In genomic region chr11:101247521-101248030, GRCm38 (mm10) we compare ENCODE assay signal across 9 mouse cellular contexts. TPM values are rescaled to one million over a fixed set of nuclear protein-coding genes. Genes with fewer than 3 reads are reported as not detected.
A peak's percentile ranks its signal among the peaks of the same experiment; 100 is the strongest.
DNase-seq lines count a peak whose midpoint lies in the region; ATAC-seq lines count a peak whose summit lies in the region.
"Had no signal": no experiment of that assay in that cellular context is flagged by ENCODE, and none has a peak within 500 bp of the region (broad histone marks: within the 10 kb centered on the region; RNA-seq: fewer than 3 reads in every experiment).

No protein-coding gene starts in this region.

- peak overlapping the region; percentile 68 for H3K4me3 ChIP-seq in heart, embryonic 16.5 days (ENCODE audit: low read length)
- H3K4me3 ChIP-seq in kidney, embryonic 14.5 days (ENCODE audit: low read length) = peak overlapping the region; percentile 74
- peak overlapping the region; percentile 75; the same call in 1 of the 2 replicates for H3K4me3 ChIP-seq in midbrain, embryonic 16.5 days (ENCODE audit: low read depth, low read length)
- H3K4me3 ChIP-seq: erythroblast, embryonic 14.5 days had no signal

- peak overlapping the region; percentile 84 for H3K9ac ChIP-seq in heart, embryonic 16.5 days (ENCODE audit: low read length)
- peak overlapping the region; percentile 84; the same call in 1 of the 2 replicates for H3K9ac ChIP-seq in kidney, embryonic 14.5 days (ENCODE audit: low read depth, low read length)
- H3K9ac ChIP-seq in midbrain, embryonic 16.5 days (ENCODE audit: low read depth, low read length) = 0 out of 2 replicates have a peak overlapping the region, but pooled peaks have one; percentile 14

- 69% methylated on average over 6 of the region's 6 CpGs for WGBS in heart, embryonic 16.5 days
- WGBS in kidney, embryonic 14.5 days = 81% methylated on average over 6 of the region's 6 CpGs
- 84% methylated on average over 6 of the region's 6 CpGs for WGBS in midbrain, embryonic 16.5 days

- H3K9me3 ChIP-seq in heart, embryonic 16.5 days (replicated peaks; ENCODE audit: control insufficient read depth, low read length) = no peaks in the 10 kb centered on the region
- H3K9me3 ChIP-seq in kidney, embryonic 14.5 days (ENCODE audit: control insufficient read depth, low read length) = no peaks in the 10 kb centered on the region
- H3K9me3 ChIP-seq in midbrain, embryonic 16.5 days (replicated peaks; ENCODE audit: control insufficient read depth, low read length, poor library complexity, severe bottlenecking) = no peaks in the 10 kb centered on the region

- no peaks in the 10 kb centered on the region for H3K36me3 ChIP-seq in heart, embryonic 16.5 days (ENCODE audit: control insufficient read depth, insufficient read depth)
- H3K36me3 ChIP-seq in kidney, embryonic 14.5 days (ENCODE audit: control insufficient read depth, insufficient read depth, low read length) = no peaks in the 10 kb centered on the region
- no peaks in the 10 kb centered on the region for H3K36me3 ChIP-seq in midbrain, embryonic 16.5 days (ENCODE audit: control insufficient read depth, insufficient read depth, low read length)

- H3K27me3 ChIP-seq in heart, embryonic 16.5 days (ENCODE audit: control insufficient read depth, insufficient read depth, low read length) = peaks cover 30% of the 10 kb centered on the region
- no peaks in the 10 kb centered on the region for H3K27me3 ChIP-seq in kidney, embryonic 14.5 days (ENCODE audit: control insufficient read depth, insufficient read depth, low read length)
- H3K27me3 ChIP-seq in midbrain, embryonic 16.5 days (ENCODE audit: control insufficient read depth, insufficient read depth, low read depth, low read length) = peaks cover 26% of the 10 kb centered on the region

- peak overlapping the region; percentile 90 for H3K4me2 ChIP-seq in heart, embryonic 16.5 days (ENCODE audit: low read depth, low read length)
- peak overlapping the region; percentile 93 for H3K4me2 ChIP-seq in kidney, embryonic 14.5 days (replicated peaks; ENCODE audit: low read depth, low read length)
- peak overlapping the region; percentile 94; the same call in 1 of the 2 replicates for H3K4me2 ChIP-seq in midbrain, embryonic 16.5 days (ENCODE audit: low read length)

- peak; percentile 70 for DNase-seq in kidney, adult 11 months
- no peak for DNase-seq in kidney, postnatal 10 days
- no peak for DNase-seq in cerebellum, adult 11-12 months
- no peak for DNase-seq in thymus, postnatal 25 days

- ATAC-seq in heart, embryonic 16.5 days (replicated peaks; ENCODE audit: extremely low read depth, insufficient read depth, low FRiP score) = no peak
- ATAC-seq in kidney, embryonic 14.5 days (ENCODE audit: low FRiP score, low TSS enrichment) = no peak
- ATAC-seq in midbrain, embryonic 16.5 days = no peak
- ATAC-seq in megakaryocyte, adult 5-6 weeks (ENCODE audit: poor library complexity, severe bottlenecking) = no peak

- peak overlapping the region; percentile 79 for H3K27ac ChIP-seq in heart, embryonic 16.5 days (ENCODE audit: low read length)
- peak overlapping the region; percentile 90 for H3K27ac ChIP-seq in kidney, embryonic 14.5 days (ENCODE audit: low read depth, low read length)
- no peak overlapping the region for H3K27ac ChIP-seq in midbrain, embryonic 16.5 days (ENCODE audit: low read length)

- H3K4me1 ChIP-seq in heart, embryonic 16.5 days (ENCODE audit: control insufficient read depth, insufficient read depth, low read length) = peaks cover 5% of the 10 kb centered on the region
- H3K4me1 ChIP-seq in kidney, embryonic 14.5 days (ENCODE audit: control insufficient read depth, insufficient read depth, low read length) = peaks cover 26% of the 10 kb centered on the region
- H3K4me1 ChIP-seq in midbrain, embryonic 16.5 days (ENCODE audit: control insufficient read depth, insufficient read depth, low read length) = peaks cover 7% of the 10 kb centered on the region

RNA-seq across cellular contexts. Expression of gene Ramp2, which starts 1.7 kb away (rescaled TPM):
- 203 and 204 TPM in 2 replicates for polyA plus RNA-seq in heart, embryonic 16.5 days (2015; fragmentation: Nextera tagmentation; extraction: Ambion mirVana)
- 248 and 275 TPM in 2 replicates for polyA plus RNA-seq in kidney, embryonic 14.5 days (2014; fragmentation: Nextera tagmentation; extraction: Ambion mirVana)
- 79.5 and 83.8 TPM in 2 replicates for polyA plus RNA-seq in midbrain, embryonic 16.5 days (2015; fragmentation: Nextera tagmentation; extraction: Ambion mirVana)
- not detected in 2 replicates for total RNA-seq in megakaryocyte, adult 5-6 weeks (2015)
- not detected in 2 replicates for total RNA-seq in megakaryocyte, adult 5-6 weeks (2017)

RNA-seq across cellular contexts. Expression of gene Vps25, which starts 5.9 kb away (rescaled TPM):
- polyA plus RNA-seq in heart, embryonic 16.5 days (2015; fragmentation: Nextera tagmentation; extraction: Ambion mirVana) = 105 and 107 TPM in 2 replicates
- polyA plus RNA-seq in kidney, embryonic 14.5 days (2014; fragmentation: Nextera tagmentation; extraction: Ambion mirVana) = 154 and 160 TPM in 2 replicates
- 115 and 119 TPM in 2 replicates for polyA plus RNA-seq in midbrain, embryonic 16.5 days (2015; fragmentation: Nextera tagmentation; extraction: Ambion mirVana)
- total RNA-seq in megakaryocyte, adult 5-6 weeks (2015) = 169 and 184 TPM in 2 replicates
- total RNA-seq in megakaryocyte, adult 5-6 weeks (2017) = 54.6 and 55.7 TPM in 2 replicates

RNA-seq across cellular contexts. Expression of gene Wnk4, which starts 12.8 kb away (rescaled TPM):
- polyA plus RNA-seq in heart, embryonic 16.5 days (2015; fragmentation: Nextera tagmentation; extraction: Ambion mirVana) = 6.8 and 7.3 TPM in 2 replicates
- 18.9 and 28.1 TPM in 2 replicates for polyA plus RNA-seq in kidney, embryonic 14.5 days (2014; fragmentation: Nextera tagmentation; extraction: Ambion mirVana)
- 6.4 and 7.4 TPM in 2 replicates for polyA plus RNA-seq in midbrain, embryonic 16.5 days (2015; fragmentation: Nextera tagmentation; extraction: Ambion mirVana)
- total RNA-seq in megakaryocyte, adult 5-6 weeks (2015) = 0.27 TPM in 1 of 2 replicates, not detected in the other
- total RNA-seq in megakaryocyte, adult 5-6 weeks (2017) = 0.15 TPM in 1 of 2 replicates, not detected in the other

RNA-seq across cellular contexts. Expression of gene Ezh1, which starts 21.3 kb away (rescaled TPM):
- polyA plus RNA-seq in heart, embryonic 16.5 days (2015; fragmentation: Nextera tagmentation; extraction: Ambion mirVana) = 14.7 and 17.1 TPM in 2 replicates
- 18.2 and 27.4 TPM in 2 replicates for polyA plus RNA-seq in kidney, embryonic 14.5 days (2014; fragmentation: Nextera tagmentation; extraction: Ambion mirVana)
- 30.8 and 34.4 TPM in 2 replicates for polyA plus RNA-seq in midbrain, embryonic 16.5 days (2015; fragmentation: Nextera tagmentation; extraction: Ambion mirVana)
- 20.0 and 20.8 TPM in 2 replicates for total RNA-seq in megakaryocyte, adult 5-6 weeks (2015)
- total RNA-seq in megakaryocyte, adult 5-6 weeks (2017) = 20.0 and 20.1 TPM in 2 replicates

RNA-seq across cellular contexts. Expression of gene Cntd1, which starts 31.2 kb away (rescaled TPM):
- polyA plus RNA-seq in heart, embryonic 16.5 days (2015; fragmentation: Nextera tagmentation; extraction: Ambion mirVana) = 0.87 and 0.91 TPM in 2 replicates
- 1.2 and 1.7 TPM in 2 replicates for polyA plus RNA-seq in kidney, embryonic 14.5 days (2014; fragmentation: Nextera tagmentation; extraction: Ambion mirVana)
- polyA plus RNA-seq in midbrain, embryonic 16.5 days (2015; fragmentation: Nextera tagmentation; extraction: Ambion mirVana) = 0.71 and 0.80 TPM in 2 replicates
- total RNA-seq in megakaryocyte, adult 5-6 weeks (2015) = 1.2 and 1.6 TPM in 2 replicates
- 1.7 TPM in 2 replicates for total RNA-seq in megakaryocyte, adult 5-6 weeks (2017)
- polyA plus RNA-seq: erythroblast, embryonic 14.5 days had no signal

Comparison
In these comparisons a context has a peak if more than half of its experiments do, and no peak if none do; other contexts are left out.
1. H3K9ac ChIP-seq: peak in every context shown above with its lines; median percentile 84 in heart, embryonic 16.5 days; 84 in kidney, embryonic 14.5 days; 14 in midbrain, embryonic 16.5 days.